Mouse (Mus musculus) midbrain, embryonic 15.5 days (tissue): ENCODE measurements around the gene Foxp1. TPM values are rescaled to one million over a fixed set of nuclear protein-coding genes. Genes with fewer than 3 reads are reported as not detected.

ENCODE experiments used
- ATAC-seq: fragments of 200-750 bp; cut with Nextera tagmentation; replicated peaks from 2 replicates; pipeline ENCODE4 v1.8.0; 2017; ENCODE audit warnings: moderate TSS enrichment
- H3K27ac ChIP-seq: fragments of 300-500 bp; sonication (generic); 2 replicates; pipeline ENCODE4 v1.5.1; 2015; ENCODE audit warnings: mild to moderate bottlenecking, inconsistent platforms
- H3K27me3 ChIP-seq: fragments of 300-500 bp; sonication (generic); replicated peaks from 2 replicates; pipeline ENCODE4 v1.6.1; 2015; ENCODE audit warnings: inconsistent platforms
- H3K36me3 ChIP-seq: fragments of 300-500 bp; sonication (generic); replicated peaks from 2 replicates; pipeline ENCODE4 v1.6.1; 2015; ENCODE audit warnings: inconsistent platforms
- H3K4me1 ChIP-seq: fragments of 300-500 bp; sonication (generic); 2 replicates; pipeline ENCODE4 v1.6.1; 2015; ENCODE audit warnings: inconsistent platforms
- H3K4me2 ChIP-seq: fragments of 300-500 bp; sonication (generic); 2 replicates; pipeline ENCODE4 v1.6.1; 2015; ENCODE audit warnings: inconsistent platforms, mild to moderate bottlenecking, moderate library complexity
- H3K4me3 ChIP-seq: fragments of 300-500 bp; sonication (generic); 2 replicates; pipeline ENCODE4 v1.5.1; 2015; ENCODE audit warnings: mild to moderate bottlenecking, inconsistent platforms
- H3K9ac ChIP-seq: fragments of 300-500 bp; sonication (generic); 2 replicates; pipeline ENCODE4 v1.6.1; 2015; ENCODE audit warnings: mild to moderate bottlenecking, inconsistent platforms
- H3K9me3 ChIP-seq: fragments of 300-500 bp; sonication (generic); 2 replicates; pipeline ENCODE4 v1.6.1; 2016; ENCODE audit warnings: inconsistent platforms
- WGBS: fragments of 180-500 bp; shearing (Covaris S2); methylation state at CpG from one replicate; pipeline ENCODE4 v1.1.7; 2015; ENCODE audit warnings: mixed read lengths; 5-methylcytosine and 5-hydroxymethylcytosine counted together
- polyA plus RNA-seq: library from polyadenylated mRNA; unstranded; fragments of >200 nt; fragmentation: Nextera tagmentation; extraction: Ambion mirVana; gene quantifications from 2 replicates; pipeline ENCODE4 v1.2.1, GENCODE M21; 2015

Gene Foxp1
- polyA plus RNA-seq, 1 experiment from 2014 or later: 84.1 TPM

DNA sequence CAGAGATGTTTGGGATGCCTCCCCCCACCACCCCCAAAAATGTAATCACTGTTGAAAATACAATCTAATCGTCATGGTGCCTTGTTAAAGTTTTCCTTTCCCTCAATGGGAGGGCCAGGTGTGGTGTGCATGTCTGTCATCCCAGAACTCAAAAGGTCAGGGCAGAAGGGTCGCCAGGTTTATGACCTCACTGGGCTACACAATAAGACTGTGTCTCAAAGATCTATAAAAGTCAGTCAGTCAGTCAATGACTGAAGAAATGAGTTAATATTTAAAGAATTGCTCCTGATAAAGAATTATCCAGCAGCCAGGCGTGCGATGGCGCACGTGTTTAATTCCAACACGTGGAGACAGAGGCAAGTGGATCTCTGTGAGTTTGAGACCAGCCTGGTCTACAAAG is 377.5 kb downstream of the Foxp1 start:
- no peak overlapping the region for H3K4me3 ChIP-seq
- H3K27ac ChIP-seq: no peak overlapping the region
- H3K9me3 ChIP-seq: no peaks in the 10 kb centered on the region
- no peak overlapping the region for H3K4me2 ChIP-seq
- no peaks in the 10 kb centered on the region for H3K27me3 ChIP-seq
- 91% methylated on average over 7 of the region's 7 CpGs for WGBS
- no peak overlapping the region for H3K9ac ChIP-seq
- no peak for ATAC-seq
- no peaks in the 10 kb centered on the region for H3K4me1 ChIP-seq
- no peaks in the 10 kb centered on the region for H3K36me3 ChIP-seq

DNA sequence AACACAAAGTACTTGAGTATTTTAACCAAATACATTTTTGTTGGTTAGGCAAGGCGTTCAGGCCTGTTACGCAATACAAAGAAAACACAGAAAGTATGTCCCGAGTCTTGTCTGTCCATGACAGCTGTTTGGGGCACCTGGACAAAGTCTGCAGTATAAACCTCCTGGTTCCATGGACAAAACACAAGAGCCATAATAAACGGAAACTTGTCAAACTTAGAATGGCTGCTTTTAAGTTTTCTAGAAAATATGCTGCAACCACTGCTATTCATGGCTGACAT is 378.8 kb downstream of the Foxp1 start:
- ATAC-seq: no peak
- 85% methylated on average over 4 of the region's 4 CpGs for WGBS

DNA sequence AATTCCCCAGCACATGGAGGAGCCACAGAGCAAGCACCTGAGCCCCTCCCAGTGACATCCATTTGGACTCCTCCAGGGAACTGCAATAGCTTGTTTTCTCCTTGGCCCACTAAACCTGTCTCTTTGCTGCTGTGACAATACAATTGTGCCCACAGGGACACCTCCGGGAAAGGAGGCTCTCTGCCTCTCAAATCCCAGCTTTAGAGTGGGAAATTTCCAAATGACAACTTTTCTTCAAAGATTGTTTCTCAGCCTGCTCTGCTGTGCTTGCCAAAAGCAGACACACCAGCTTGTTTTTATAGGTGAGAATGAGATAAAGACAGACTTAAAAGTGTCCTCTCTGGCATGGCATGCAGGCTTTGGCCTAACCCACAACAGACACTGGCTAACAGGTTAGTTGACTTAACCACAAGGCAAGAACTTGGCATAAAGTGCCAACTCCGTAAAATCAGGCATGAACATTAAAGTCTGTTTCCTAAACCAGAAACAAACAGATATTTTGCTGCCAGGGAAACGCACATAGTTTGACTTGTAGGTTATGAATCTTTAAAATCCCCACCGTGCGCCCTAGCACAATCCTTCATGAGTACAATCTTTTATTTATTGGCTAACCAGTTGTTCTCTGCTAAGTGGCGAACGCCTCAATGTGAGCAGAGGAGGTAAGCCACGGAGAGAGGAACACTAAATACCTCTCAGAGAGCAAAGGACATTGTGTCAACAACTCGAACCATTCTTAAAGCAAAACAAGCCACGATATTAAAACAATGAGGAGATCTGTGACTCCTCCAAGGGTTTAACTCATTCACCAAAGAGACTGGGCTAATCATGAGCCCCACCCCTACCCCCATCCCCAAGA is 379.4 kb downstream of the Foxp1 start:
- Histone ChIP-seq H3K4me2 (no peak overlapping the region), H3K9ac (no peak overlapping the region), H3K27me3 (no peaks in the 10 kb centered on the region), H3K4me1 (peaks cover 3% of the 10 kb centered on the region), H3K4me3 (no peak overlapping the region), H3K27ac (no peak overlapping the region), H3K9me3 (no peaks in the 10 kb centered on the region), H3K36me3 (no peaks in the 10 kb centered on the region)
- no peak for ATAC-seq
- 61% methylated on average over 10 of the region's 10 CpGs for WGBS

More for the DNA sequence above, 378.8 kb downstream of the Foxp1 start:
- Histone ChIP-seq H3K36me3 (no peaks in the 10 kb centered on the region), H3K4me2 (no peak overlapping the region), H3K27ac (no peak overlapping the region), H3K9ac (no peak overlapping the region), H3K4me3 (no peak overlapping the region), H3K4me1 (no peaks in the 10 kb centered on the region), H3K9me3 (no peaks in the 10 kb centered on the region), H3K27me3 (no peaks in the 10 kb centered on the region)

DNA sequence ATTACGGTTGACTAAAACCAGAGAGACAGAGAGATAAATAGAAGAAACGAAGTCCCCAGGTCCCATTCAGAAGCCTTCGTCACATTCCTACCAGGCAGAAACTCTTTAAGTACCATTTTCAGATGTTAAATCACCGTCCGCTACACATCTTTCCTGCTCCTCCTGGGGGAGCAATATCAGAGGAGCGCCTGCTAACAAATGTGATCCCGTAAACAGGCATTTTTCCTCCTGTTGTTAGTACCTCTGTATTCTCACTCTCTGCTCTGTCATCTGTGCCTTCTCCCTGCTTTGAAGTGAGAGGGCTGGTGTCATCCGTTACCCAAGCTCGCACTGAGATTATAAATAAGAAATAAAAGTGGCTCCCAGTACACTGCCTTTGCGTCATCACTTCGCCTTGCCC is 384.5 kb downstream of the Foxp1 start:
- H3K9ac ChIP-seq: no peak overlapping the region
- H3K4me2 ChIP-seq: no peak overlapping the region
- WGBS: 45% methylated on average over 11 of the region's 11 CpGs
- no peak overlapping the region for H3K4me3 ChIP-seq
- peaks cover 34% of the 10 kb centered on the region for H3K4me1 ChIP-seq
- H3K27me3 ChIP-seq: no peaks in the 10 kb centered on the region
- ATAC-seq: no peak
- no peak overlapping the region for H3K27ac ChIP-seq
- H3K9me3 ChIP-seq: no peaks in the 10 kb centered on the region
- no peaks in the 10 kb centered on the region for H3K36me3 ChIP-seq

DNA sequence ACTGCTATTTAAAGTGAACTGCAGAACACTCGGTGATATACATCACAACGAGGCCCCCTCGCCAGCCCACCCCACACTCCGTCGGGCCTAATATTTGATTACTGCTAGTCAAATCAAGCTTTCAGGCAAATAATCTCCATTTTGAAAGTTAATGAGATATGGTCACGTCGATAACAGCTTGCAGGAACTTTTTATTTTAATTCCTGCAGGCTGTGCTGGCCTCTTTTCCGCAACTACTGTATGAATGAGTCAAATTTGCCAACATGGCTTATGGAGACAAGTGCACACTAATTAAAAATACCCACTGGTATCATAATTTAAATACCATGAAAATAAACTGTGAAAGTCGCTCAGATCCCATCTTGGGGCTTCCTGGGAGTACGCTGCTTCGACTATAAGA is 385.4 kb downstream of the Foxp1 start:
- WGBS: 66% methylated on average over 11 of the region's 11 CpGs

DNA sequence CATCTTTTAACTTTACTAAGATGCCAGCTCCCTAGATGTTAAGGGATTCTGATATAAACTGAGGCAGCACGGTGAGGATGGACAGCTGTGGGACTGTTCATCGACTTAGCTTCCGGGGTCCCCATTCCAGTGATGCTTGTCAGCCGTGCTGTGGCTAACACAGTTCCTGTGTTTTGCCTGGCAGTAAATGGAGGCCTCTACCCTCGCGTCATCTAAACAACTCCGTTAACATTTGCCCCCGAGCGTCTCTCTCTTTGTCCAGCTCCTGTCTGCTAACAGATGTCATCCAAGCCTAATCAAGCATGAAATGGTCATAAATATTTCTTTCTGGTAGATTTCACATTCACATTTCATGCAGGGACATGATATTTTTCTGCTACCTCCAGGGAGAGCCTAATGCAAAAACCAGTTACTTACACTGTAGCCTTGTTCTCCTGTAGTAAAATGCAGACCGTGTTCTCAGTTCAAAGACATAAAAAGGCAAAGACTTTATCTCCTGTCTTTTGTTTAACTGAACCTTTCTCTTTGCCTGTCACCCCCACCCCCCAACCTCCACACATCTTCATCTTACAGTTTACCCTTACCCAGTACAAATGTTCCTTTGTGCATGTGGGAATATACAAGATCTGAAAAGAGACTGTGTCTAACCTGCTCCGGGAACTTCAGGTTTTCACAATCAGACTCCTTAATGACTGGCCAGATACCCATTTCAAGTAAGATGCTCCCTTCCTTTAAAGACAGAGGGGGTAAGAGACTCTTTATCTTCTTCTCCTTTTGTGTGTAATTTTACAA is 386.4 kb downstream of the Foxp1 start:
- Histone ChIP-seq H3K36me3 (no peaks in the 10 kb centered on the region), H3K4me2 (no peak overlapping the region), H3K4me1 (peaks cover 34% of the 10 kb centered on the region), H3K4me3 (no peak overlapping the region), H3K27me3 (no peaks in the 10 kb centered on the region), H3K27ac (no peak overlapping the region), H3K9ac (no peak overlapping the region), H3K9me3 (no peaks in the 10 kb centered on the region)
- ATAC-seq: no peak
- 24% methylated on average over 11 of the region's 11 CpGs for WGBS

More for the DNA sequence above, 385.4 kb downstream of the Foxp1 start:
- Histone ChIP-seq H3K4me2 (no peak overlapping the region), H3K9me3 (no peaks in the 10 kb centered on the region), H3K36me3 (no peaks in the 10 kb centered on the region), H3K4me3 (no peak overlapping the region), H3K27ac (no peak overlapping the region), H3K27me3 (no peaks in the 10 kb centered on the region), H3K4me1 (peaks cover 34% of the 10 kb centered on the region), H3K9ac (no peak overlapping the region)
- no peak for ATAC-seq

DNA sequence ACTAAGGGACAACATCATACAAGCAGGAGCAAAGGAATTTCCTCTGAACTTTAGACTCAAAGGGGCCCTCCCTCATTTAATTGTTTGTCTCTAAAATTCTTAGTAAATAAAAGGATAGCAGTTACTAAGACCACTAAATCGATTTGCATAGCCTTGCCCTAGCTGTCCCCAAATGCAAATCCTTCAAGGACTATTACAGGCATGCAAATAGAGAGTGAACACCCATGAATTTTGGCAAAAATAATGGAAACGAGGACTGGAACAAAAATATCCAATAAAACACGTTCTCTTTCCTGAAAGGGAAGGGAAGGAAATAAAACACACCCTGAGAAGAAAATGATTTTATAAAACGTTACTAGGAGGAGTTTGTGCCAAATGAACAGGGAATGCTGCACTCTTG is 390.7 kb downstream of the Foxp1 start:
- WGBS: 60% methylated on average over 4 of the region's 4 CpGs
- Histone ChIP-seq H3K36me3 (no peaks in the 10 kb centered on the region), H3K9ac (no peak overlapping the region), H3K4me3 (no peak overlapping the region), H3K27me3 (no peaks in the 10 kb centered on the region), H3K27ac (no peak overlapping the region), H3K4me2 (no peak overlapping the region), H3K4me1 (peaks cover 20% of the 10 kb centered on the region), H3K9me3 (no peaks in the 10 kb centered on the region)
- no peak for ATAC-seq

DNA sequence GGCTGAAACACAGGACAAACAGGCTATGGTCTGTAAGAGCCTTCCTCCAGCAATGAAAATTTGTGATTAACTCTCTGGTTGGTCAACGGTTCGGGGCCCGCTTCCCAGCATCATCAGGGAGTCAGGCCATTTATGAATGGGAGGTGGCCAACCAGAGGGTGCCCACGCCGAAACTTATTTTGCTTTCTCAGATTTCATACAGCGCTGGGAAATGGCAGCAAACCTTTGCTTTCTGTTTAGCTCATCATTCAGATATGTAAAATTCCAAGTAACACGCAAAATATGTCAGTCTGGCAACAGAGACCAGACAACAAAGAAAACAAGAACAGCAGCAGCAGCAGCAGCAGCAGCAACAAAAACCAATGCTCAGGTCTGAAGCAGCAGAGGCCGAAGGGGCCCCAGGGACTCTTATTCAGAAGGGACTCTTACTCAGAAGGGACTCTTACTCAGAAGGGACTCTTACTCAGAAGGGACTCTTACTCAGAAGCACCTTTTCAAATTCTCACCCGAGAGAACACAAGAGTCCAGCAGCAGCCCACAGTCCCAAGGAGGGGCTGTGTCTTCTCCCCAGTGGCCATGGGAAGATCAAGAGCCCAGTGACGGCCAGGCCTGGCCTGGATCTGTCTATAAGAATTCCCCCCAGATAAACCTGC is 391.6 kb downstream of the Foxp1 start:
- H3K4me2 ChIP-seq: no peak overlapping the region
- no peaks in the 10 kb centered on the region for H3K9me3 ChIP-seq
- no peaks in the 10 kb centered on the region for H3K27me3 ChIP-seq
- H3K36me3 ChIP-seq: no peaks in the 10 kb centered on the region
- H3K9ac ChIP-seq: no peak overlapping the region
- 59% methylated on average over 10 of the region's 10 CpGs for WGBS
- H3K27ac ChIP-seq: no peak overlapping the region
- no peak for ATAC-seq
- H3K4me3 ChIP-seq: no peak overlapping the region
- H3K4me1 ChIP-seq: peaks cover 13% of the 10 kb centered on the region

DNA sequence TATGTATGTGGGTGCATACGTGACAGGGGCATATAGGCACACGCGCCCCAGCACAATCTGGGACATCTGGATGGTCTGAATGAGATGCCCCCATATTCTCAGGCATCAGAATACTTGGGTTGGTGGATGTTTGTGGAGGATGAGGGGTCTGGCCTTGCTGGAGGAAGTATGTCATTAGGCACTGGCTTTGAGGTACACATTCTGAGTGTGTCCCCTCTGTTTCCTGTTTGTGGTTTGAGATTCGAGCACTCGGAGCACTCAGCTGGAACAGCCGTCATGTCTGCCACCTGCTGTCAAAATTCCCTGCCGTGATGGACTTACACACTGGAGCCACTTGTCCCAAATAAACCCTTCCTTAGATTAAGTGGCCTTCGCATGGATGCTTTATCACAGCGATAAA is 395.8 kb downstream of the Foxp1 start:
- Histone ChIP-seq H3K4me1 (no peaks in the 10 kb centered on the region), H3K27ac (no peak overlapping the region), H3K9ac (no peak overlapping the region), H3K4me2 (no peak overlapping the region), H3K4me3 (no peak overlapping the region), H3K27me3 (no peaks in the 10 kb centered on the region), H3K36me3 (no peaks in the 10 kb centered on the region), H3K9me3 (no peaks in the 10 kb centered on the region)
- no peak for ATAC-seq
- WGBS: 89% methylated on average over 9 of the region's 9 CpGs

DNA sequence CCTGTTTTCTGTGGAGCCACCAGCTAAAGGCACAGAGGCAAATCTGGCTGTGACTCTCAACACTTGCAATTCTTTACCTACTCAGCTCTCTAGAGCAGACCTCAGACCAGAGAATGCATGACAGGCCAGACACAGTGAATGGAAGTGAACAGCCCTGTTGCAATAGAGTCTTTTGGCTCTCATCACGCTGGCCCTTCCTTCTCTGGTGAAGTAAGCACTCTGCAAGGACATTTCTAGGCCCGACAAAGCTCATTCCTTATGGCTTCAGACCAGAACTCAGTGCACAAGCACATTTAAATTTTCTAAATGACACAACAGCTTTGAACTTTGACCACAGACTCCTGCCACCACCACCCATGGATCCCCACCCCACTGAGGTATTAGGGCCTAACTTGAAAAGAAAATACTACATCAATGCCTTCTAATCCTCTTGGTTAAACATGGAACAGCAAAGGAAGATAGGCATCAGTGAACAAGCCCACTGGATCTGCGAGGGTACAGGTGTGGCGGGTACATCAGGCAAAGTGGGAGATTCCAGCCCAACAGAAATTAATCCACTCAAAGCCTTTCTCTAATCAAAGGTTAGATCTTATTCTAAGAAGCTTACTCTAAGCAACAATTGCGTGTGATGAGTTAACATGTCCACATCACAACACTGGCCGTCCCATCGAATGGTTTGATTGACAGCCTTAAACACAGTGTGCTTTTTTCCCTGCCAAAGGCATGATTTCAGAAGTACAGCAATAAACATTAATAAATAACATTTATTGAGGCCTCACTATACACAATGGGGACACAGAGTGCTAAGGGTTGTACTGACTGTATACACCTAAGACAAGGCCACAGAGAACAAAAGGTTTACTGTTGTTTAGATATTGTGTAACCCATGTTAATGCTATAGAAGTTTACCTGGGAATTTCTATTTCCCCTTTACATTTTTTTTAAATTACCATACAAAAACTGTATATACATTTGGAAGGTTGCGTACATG is 401.4 kb downstream of the Foxp1 start:
- Histone ChIP-seq H3K4me3 (no peak overlapping the region), H3K4me2 (no peak overlapping the region), H3K36me3 (no peaks in the 10 kb centered on the region), H3K4me1 (no peaks in the 10 kb centered on the region), H3K27me3 (no peaks in the 10 kb centered on the region), H3K27ac (no peak overlapping the region), H3K9me3 (no peaks in the 10 kb centered on the region), H3K9ac (no peak overlapping the region)
- 64% methylated on average over 8 of the region's 8 CpGs for WGBS
- ATAC-seq: no peak

DNA sequence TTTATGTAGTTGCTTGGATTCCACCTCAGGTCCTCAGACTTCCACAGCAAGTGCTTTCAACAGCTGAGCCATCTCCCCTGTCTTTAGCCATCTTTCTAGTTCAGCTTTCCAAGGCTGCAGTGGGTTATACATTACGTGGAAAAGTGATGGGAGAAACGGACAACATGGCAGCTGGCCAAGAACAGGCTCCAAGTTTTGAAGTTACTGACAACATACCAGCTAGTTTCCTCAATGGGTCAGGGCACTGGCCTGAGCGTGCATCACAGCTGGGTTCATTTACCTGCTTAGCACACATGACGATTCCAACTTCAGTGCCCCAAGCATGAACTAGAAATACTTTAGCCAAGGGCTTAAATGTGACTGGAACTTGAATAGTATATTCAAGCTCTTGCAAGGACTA is 404.0 kb downstream of the Foxp1 start:
- Histone ChIP-seq H3K9me3 (no peaks in the 10 kb centered on the region), H3K27me3 (no peaks in the 10 kb centered on the region), H3K27ac (no peak overlapping the region), H3K9ac (no peak overlapping the region), H3K4me3 (no peak overlapping the region), H3K4me2 (no peak overlapping the region), H3K4me1 (no peaks in the 10 kb centered on the region), H3K36me3 (no peaks in the 10 kb centered on the region)
- ATAC-seq: no peak
- 87% methylated on average over 4 of the region's 4 CpGs for WGBS

DNA sequence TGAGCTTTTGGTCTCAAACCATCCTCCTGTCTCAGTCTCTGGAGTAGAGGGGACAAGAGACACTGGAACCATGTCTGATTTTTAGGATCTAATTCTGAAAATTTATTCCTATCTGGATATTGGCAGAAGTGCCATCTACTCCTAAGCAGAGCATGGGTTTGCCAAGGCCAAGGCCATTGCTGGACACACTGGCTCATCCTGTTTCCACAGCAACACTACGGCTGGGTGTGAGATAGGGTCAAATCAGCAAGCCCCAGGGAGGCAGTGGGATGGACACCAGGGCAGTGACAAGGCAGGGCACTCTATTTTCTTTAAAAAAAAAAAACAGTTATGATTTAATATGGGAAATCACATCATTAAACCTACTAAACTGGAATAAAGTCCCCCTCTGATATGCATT is 405.1 kb downstream of the Foxp1 start:
- Histone ChIP-seq H3K4me2 (no peak overlapping the region), H3K27me3 (no peaks in the 10 kb centered on the region), H3K9ac (no peak overlapping the region), H3K9me3 (no peaks in the 10 kb centered on the region), H3K36me3 (no peaks in the 10 kb centered on the region), H3K4me1 (no peaks in the 10 kb centered on the region), H3K4me3 (no peak overlapping the region), H3K27ac (no peak overlapping the region)
- WGBS: 80% methylated on average over 1 of the region's 1 CpGs
- no peak for ATAC-seq
